Mouse (Mus musculus) liver, embryonic 12.5 days (tissue): Measurements from ENCODE around the gene Lrch4. TPM values are rescaled to one million over a fixed set of nuclear protein-coding genes. Genes with fewer than 3 reads are reported as not detected.

Experiments
- ATAC-seq: fragments of 200-750 bp; cut with Nextera tagmentation; 2 replicates; pipeline ENCODE4 v1.8.0; 2017; ENCODE audit warnings: moderate number of reproducible peaks, mild to moderate bottlenecking, moderate library complexity
- H3K27ac ChIP-seq: fragments of 300-500 bp; sonication (generic); 2 replicates; pipeline ENCODE4 v1.5.1; 2016; ENCODE audit warnings: mild to moderate bottlenecking
- H3K27me3 ChIP-seq: fragments of 300-500 bp; sonication (generic); replicated peaks from 2 replicates; pipeline ENCODE4 v1.6.1; 2016; ENCODE audit warnings: mild to moderate bottlenecking, moderate library complexity
- H3K36me3 ChIP-seq: fragments of 300-500 bp; sonication (generic); 2 replicates; pipeline ENCODE4 v1.6.1; 2016; ENCODE audit warnings: mild to moderate bottlenecking, moderate library complexity
- H3K4me1 ChIP-seq: fragments of 300-500 bp; sonication (generic); 2 replicates; pipeline ENCODE4 v1.6.1; 2016
- H3K4me2 ChIP-seq: fragments of 300-500 bp; sonication (generic); 2 replicates; pipeline ENCODE4 v1.6.1; 2016; ENCODE audit warnings: mild to moderate bottlenecking, moderate library complexity
- H3K4me3 ChIP-seq: fragments of 300-500 bp; sonication (generic); 2 replicates; pipeline ENCODE4 v1.5.1; 2016; ENCODE audit warnings: mild to moderate bottlenecking, moderate library complexity
- H3K9ac ChIP-seq: fragments of 300-500 bp; sonication (generic); 2 replicates; pipeline ENCODE4 v1.6.1; 2016; ENCODE audit warnings: mild to moderate bottlenecking, moderate library complexity
- H3K9me3 ChIP-seq: fragments of 300-500 bp; sonication (generic); replicated peaks from 2 replicates; pipeline ENCODE4 v1.6.1; 2016; ENCODE audit warnings: mild to moderate bottlenecking, moderate library complexity
- WGBS: fragments of 180-500 bp; shearing (Covaris S2); methylation state at CpG from one replicate; pipeline ENCODE4 v1.1.7; 2016; ENCODE audit not compliant: insufficient replicate concordance; 5-methylcytosine and 5-hydroxymethylcytosine counted together
- polyA plus RNA-seq: library from polyadenylated mRNA; unstranded; fragments of >200 nt; fragmentation: Nextera tagmentation; extraction: Ambion mirVana; gene quantifications from 2 replicates; pipeline ENCODE4 v1.2.1, GENCODE M21; 2016

Gene Lrch4
- polyA plus RNA-seq, 1 experiment from 2014 or later = 33.4 TPM

DNA sequence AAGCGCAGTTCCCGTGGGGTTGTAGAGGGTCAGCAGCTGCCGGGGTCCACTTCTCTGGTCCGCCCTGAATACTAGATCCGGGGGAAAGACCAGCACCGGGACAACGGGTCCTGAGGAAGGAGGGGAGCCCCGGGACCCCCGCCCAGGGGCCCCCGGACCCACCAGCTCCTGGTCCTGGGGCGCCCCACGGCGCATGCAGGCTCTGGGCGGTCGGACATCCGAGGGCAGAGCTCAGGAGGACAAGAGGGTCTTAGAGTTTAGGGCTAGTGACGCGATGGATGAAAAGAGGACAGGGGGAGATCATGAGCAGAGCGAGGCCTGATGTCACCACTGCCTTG is 28.7 kb upstream of the Lrch4 start:
- Histone ChIP-seq H3K4me2 (peak overlapping the region; percentile 96), H3K36me3 (peaks cover 16% of the 10 kb centered on the region), H3K27ac (peak overlapping the region; percentile 79), H3K9me3 (no peaks in the 10 kb centered on the region), H3K9ac (peak overlapping the region; percentile 85), H3K27me3 (no peaks in the 10 kb centered on the region), H3K4me3 (peak overlapping the region; percentile 78), H3K4me1 (peaks cover 78% of the 10 kb centered on the region)
- ATAC-seq = peak; percentile 52
- WGBS = 2% methylated on average over 19 of the region's 19 CpGs

DNA sequence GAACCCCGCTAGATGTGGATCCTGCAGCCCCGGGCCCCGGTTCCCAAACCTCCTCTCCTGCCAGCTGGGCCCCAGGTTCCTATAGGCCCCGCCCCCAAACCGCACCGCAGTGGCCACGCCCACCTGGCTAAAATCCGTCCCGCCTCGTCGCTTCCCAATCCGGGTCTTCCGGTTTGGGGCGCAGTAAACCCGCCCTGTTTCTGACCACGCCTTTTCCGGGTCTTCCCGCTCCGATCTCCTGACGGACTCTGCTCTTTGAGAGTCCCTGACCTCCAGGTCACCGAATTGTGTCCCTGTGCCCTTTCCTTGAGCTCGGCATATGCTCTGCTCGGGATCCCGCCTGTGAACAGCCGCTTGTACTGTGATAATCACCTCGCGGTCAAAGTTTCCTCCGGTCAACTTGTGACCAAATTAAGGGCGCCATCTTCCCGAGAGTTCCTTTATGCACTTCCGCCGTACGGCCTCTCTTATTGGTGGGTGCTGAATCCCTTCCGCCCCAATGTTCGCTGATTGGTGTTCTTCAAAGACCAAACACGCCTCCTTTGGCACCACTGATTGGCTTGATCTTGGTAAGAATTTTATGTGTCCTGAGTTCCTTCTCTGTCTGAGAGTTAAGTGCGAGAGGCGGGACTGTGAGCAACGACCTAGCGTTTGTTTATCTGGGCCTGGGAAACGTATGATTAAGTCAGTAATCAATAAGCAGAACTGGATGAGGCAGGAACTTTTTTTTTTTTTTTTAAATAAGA is 28.1 kb upstream of the Lrch4 start, which contains the start of gene Mospd3:
TSS of gene Mospd3 (minus strand) at position 440 of the 746 bp plus-strand sequence.
- Histone ChIP-seq H3K9ac (peak within 1 kb of the TSS; percentile 85), H3K4me1 (peaks cover 83% of the 10 kb centered on the region), H3K9me3 (no peaks in the 10 kb centered on the region), H3K4me3 (peak within 1 kb of the TSS; percentile 78), H3K27ac (peak within 1 kb of the TSS; percentile 94), H3K36me3 (peaks cover 20% of the 10 kb centered on the region), H3K27me3 (no peaks in the 10 kb centered on the region), H3K4me2 (peak within 1 kb of the TSS; percentile 96)
- ATAC-seq = peak; percentile 94
- WGBS = under 1% methylated on average over 41 of the region's 41 CpGs

DNA sequence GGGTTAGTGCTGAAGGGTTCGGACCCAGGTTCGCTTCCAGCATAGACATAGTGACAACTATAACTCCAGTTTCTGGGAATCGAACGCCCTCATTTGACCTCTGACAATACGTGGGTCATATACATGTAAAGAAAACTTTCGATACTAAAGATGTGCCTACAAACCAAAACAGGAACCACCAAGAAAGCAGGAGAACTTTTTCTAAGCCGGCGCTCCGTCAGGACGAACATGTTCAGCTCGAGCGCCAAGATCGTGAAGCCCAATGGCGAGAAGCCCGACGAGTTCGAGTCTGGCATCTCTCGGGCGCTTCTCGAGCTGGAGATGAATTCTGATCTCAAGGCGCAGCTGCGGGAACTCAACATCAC is 27.6 kb upstream of the Lrch4 start:
- H3K4me1 ChIP-seq = peaks cover 87% of the 10 kb centered on the region
- H3K27me3 ChIP-seq = no peaks in the 10 kb centered on the region
- under 1% methylated on average over 22 of the region's 22 CpGs for WGBS

DNA sequence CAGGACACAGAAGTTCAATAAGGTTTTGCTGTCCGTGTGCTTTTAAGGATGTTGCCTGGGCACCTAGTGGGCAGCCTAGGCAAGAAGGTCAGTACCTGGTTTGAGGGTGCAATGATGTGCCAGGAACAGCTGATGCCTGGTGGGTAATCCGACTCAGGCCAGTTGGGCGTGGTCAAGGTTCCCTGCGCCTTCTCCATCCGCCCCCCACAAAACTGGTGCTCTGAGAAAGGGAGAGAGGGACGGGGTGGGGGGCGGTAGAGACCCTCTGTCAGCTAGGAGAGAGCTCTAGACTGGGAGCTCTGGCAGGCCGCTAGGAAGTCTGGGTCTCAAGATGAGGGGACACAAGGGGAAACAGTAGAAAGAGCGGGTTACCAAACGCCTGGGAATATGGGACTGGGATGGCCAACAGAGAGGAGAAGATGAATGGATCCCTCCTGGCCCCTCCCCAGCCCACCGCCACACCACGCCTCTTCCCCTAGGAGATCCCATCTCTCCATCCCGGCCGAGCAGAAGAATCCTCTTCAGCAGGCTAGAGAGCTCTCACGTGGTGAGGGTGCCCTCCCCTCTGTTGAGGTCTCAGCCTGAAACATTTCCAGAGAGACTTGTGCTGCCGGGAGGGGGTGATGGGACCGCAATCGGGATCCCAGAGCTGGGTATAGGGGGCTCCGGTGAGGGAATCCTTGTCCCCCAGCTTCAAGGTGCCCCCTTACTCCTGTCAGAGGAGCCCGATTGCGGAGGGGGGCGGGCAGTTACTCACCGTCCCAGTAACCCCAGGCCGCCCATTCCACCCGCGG is 20.9 kb upstream of the Lrch4 start:
- H3K27me3 ChIP-seq = peaks cover 30% of the 10 kb centered on the region
- H3K4me2 ChIP-seq = peak overlapping the region; percentile 4
- 33% methylated on average over 26 of the region's 26 CpGs for WGBS
- H3K27ac ChIP-seq = no peak overlapping the region
- H3K4me1 ChIP-seq = peaks cover 76% of the 10 kb centered on the region
- H3K36me3 ChIP-seq = peaks cover 20% of the 10 kb centered on the region
- H3K4me3 ChIP-seq = no peak overlapping the region
- ATAC-seq = no peak
- H3K9me3 ChIP-seq = no peaks in the 10 kb centered on the region
- H3K9ac ChIP-seq = no peak overlapping the region

More for the DNA sequence above, 27.6 kb upstream of the Lrch4 start:
- H3K27ac ChIP-seq = peak overlapping the region; percentile 94
- peak overlapping the region; percentile 73 for H3K9ac ChIP-seq
- peaks cover 24% of the 10 kb centered on the region for H3K36me3 ChIP-seq
- no peaks in the 10 kb centered on the region for H3K9me3 ChIP-seq
- peak overlapping the region; percentile 78 for H3K4me3 ChIP-seq
- no peak for ATAC-seq
- peak overlapping the region; percentile 96 for H3K4me2 ChIP-seq

DNA sequence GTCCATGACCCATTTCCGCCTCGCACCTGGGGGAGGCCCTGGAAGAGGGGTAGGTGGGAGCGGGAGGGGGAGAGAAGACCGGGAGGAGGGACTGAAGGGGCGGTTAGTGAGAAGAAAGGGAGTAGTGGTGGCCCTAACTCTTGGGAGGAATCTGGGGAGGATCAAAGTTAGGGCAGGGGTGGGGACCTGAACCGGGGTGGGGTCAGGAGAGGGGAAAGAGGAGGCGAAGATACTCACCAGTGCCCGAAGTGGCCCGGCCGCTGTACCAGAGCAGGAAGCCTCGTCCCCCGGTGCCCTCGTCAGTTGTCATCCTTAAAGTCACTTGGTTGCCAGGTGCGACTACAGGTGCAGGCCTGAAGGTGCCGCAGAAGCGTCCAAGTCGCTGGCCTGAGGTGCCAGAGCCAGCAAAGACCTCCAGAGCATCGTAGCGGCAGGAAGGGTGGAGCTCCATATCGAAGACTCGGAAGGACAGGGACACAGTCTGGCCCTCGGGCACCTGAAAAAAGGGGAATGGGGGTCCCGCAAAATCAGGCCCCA is 20.2 kb upstream of the Lrch4 start:
- H3K4me1 ChIP-seq = peaks cover 76% of the 10 kb centered on the region
- no peak overlapping the region for H3K27ac ChIP-seq
- H3K36me3 ChIP-seq = peaks cover 20% of the 10 kb centered on the region
- no peak overlapping the region for H3K4me3 ChIP-seq
- no peak overlapping the region for H3K9ac ChIP-seq
- peaks cover 30% of the 10 kb centered on the region for H3K27me3 ChIP-seq
- H3K4me2 ChIP-seq = peak overlapping the region; percentile 4
- no peak for ATAC-seq
- WGBS = 38% methylated on average over 23 of the region's 23 CpGs
- no peaks in the 10 kb centered on the region for H3K9me3 ChIP-seq

DNA sequence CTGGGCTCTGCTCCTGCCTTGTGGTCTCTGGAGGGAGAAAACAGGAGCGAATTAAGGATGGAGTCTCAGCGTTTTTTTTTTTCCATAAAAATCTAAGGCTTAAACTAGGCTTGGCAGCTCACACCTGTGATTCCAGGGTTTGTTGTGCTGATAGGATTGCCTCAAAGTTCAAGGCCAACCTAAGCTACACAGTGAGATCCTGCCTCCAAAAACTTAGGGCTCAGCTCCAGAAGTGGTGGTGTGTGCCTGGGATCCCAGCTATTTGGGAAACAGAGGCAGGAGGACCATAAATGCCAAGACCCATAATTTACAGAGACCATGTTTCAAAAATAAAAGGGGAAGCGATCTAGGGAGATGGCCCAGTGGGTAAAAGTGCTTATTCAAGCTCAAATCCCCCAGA is 19.6 kb upstream of the Lrch4 start:
- no peak overlapping the region for H3K27ac ChIP-seq
- H3K27me3 ChIP-seq = peaks cover 30% of the 10 kb centered on the region
- H3K36me3 ChIP-seq = peaks cover 20% of the 10 kb centered on the region
- no peak overlapping the region for H3K4me3 ChIP-seq
- no peak overlapping the region for H3K4me2 ChIP-seq
- 56% methylated on average over 3 of the region's 3 CpGs for WGBS
- H3K4me1 ChIP-seq = peaks cover 72% of the 10 kb centered on the region
- H3K9me3 ChIP-seq = no peaks in the 10 kb centered on the region
- ATAC-seq = no peak
- H3K9ac ChIP-seq = no peak overlapping the region

DNA sequence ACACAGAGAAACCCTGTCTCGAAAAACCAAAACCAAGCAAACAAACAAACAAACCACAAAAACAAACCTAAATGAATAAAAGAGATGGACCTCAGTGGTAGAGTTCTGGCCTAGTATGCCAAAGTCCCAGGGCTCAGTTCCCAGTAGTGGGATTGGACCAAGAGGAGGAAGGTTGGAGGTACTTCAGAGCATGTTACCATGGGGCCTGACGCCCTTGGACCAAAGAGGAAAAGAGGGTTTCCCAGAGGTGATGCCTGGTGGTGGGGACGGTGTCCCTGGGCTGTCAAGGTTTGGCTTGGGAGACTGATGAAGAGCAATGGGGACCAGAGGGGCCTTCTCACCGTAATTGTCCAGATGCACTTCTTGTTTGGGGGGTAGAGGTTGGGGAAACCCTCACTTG is 18.9 kb upstream of the Lrch4 start:
- WGBS = 63% methylated on average over 4 of the region's 4 CpGs
- Histone ChIP-seq H3K4me1 (peaks cover 65% of the 10 kb centered on the region), H3K27ac (no peak overlapping the region), H3K4me2 (peak overlapping the region; percentile 39), H3K9me3 (no peaks in the 10 kb centered on the region), H3K27me3 (peaks cover 30% of the 10 kb centered on the region), H3K36me3 (peaks cover 20% of the 10 kb centered on the region), H3K4me3 (peak overlapping the region; percentile 7; the same call in 1 of the 2 replicates), H3K9ac (no peak overlapping the region)
- no peak for ATAC-seq

DNA sequence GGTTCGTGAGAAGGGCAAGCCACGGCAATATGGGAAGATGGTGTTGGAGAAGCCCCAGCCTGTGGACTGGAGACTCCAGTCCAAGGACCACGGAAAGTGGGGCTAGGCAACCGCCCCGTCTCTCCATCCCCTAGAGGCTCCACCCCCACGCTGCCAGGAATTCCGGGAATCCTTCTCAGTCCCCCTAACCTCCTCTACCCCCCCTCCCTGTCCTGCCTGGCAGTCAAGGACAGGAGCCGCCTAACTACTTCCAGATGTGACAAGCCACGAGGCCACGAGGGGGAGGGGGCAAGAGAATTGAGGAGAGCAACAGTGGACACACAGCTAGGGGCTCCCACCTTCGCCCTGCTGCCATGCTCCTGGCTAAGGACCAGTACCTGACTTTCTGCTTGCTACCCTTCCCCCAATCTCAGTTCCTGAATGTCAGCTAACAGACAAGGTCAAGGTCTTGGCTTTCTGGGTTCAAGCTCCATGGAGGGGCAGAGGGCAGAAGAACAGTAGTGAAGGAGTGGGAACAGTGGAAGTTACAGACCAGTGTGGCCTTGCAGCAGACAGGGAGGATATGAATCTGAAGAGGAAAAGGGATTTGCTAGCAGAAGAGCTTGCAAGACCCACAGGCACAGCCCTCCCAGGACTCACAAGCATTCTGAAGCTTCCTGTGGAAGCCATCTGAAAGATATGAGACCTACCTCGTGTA is 18.2 kb upstream of the Lrch4 start:
- 33% methylated on average over 12 of the region's 12 CpGs for WGBS
- peaks cover 17% of the 10 kb centered on the region for H3K36me3 ChIP-seq
- ATAC-seq = no peak
- peak overlapping the region; percentile 7 for H3K4me3 ChIP-seq
- H3K4me1 ChIP-seq = peaks cover 58% of the 10 kb centered on the region
- H3K27ac ChIP-seq = peak overlapping the region; percentile 59
- H3K27me3 ChIP-seq = peaks cover 30% of the 10 kb centered on the region
- H3K9ac ChIP-seq = 0 out of 2 replicates have a peak overlapping the region, but pooled peaks have one; percentile 2
- H3K9me3 ChIP-seq = no peaks in the 10 kb centered on the region
- H3K4me2 ChIP-seq = peak overlapping the region; percentile 39

DNA sequence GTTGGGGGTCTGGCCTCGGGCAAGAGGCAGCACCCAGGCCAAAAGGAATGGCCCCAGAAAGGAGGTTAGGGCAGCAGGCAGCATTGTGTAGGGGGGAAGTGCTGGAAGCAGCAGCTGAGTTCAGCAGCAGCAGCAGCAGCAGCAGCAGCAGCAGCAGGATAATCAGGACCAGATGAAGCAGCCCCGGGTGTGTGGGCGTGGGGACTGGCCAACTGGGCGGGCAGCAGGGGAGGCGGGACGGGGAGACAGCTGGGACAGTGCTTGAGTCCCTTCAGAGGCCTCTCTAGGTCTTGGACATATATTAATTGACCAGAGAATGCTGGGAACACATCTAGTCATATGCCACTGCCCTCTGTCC is 17.7 kb upstream of the Lrch4 start:
- Histone ChIP-seq H3K27me3 (peaks cover 30% of the 10 kb centered on the region), H3K4me1 (peaks cover 53% of the 10 kb centered on the region), H3K4me2 (peak overlapping the region; percentile 39), H3K9ac (0 out of 2 replicates have a peak overlapping the region, but pooled peaks have one; percentile 2), H3K36me3 (peaks cover 12% of the 10 kb centered on the region), H3K9me3 (no peaks in the 10 kb centered on the region), H3K27ac (peak overlapping the region; percentile 59), H3K4me3 (peak overlapping the region; percentile 7)
- no peak for ATAC-seq
- WGBS = 20% methylated on average over 6 of the region's 6 CpGs

DNA sequence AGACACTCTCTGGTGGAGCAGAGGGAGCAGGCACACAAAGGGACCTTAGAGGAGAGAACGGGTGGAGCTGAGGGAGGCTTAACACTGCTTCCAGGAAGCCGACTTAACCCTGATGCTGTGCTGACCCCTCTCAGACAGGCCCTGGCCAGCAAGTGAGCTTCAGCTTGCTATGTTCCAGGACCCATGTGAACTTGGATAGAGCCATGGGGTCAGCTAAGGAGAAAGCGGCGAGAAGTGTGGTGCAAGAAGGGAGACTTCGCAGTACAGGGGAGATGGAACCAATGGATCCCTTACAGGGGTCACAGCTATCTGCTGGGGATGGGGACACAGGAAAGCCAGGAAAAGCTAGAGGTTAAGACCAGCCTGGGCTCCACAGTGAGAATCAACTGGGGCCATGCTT is 15.8 kb upstream of the Lrch4 start:
- H3K36me3 ChIP-seq = no peaks in the 10 kb centered on the region
- H3K9ac ChIP-seq = no peak overlapping the region
- peaks cover 33% of the 10 kb centered on the region for H3K27me3 ChIP-seq
- H3K9me3 ChIP-seq = no peaks in the 10 kb centered on the region
- H3K4me1 ChIP-seq = peaks cover 53% of the 10 kb centered on the region
- no peak overlapping the region for H3K4me2 ChIP-seq
- no peak overlapping the region for H3K27ac ChIP-seq
- no peak for ATAC-seq
- H3K4me3 ChIP-seq = no peak overlapping the region
- WGBS = 74% methylated on average over 5 of the region's 5 CpGs

DNA sequence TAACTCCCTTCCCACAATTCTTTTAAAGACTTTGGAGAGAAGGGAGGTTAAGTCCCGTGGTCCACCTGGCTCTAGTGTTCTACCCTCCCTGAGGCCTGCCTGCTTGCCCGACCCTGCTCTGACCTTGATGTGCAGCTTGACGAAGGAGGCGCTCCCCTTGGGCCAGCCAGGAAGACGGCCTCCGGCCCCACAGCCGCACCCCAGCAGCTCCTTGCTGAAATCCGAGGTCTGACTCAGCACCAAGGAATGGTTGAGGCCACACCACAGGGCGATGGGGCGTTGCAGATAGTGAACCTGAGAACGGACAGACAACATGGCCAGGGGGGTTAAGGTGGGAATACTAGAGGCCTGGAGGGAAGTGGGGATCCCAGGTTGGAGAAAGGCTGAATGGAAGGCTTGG is 15.4 kb upstream of the Lrch4 start, which contains the start of gene Pcolce:
TSS of gene Pcolce (minus strand) at position 235 of the 400 bp plus-strand sequence.
- 41% methylated on average over 11 of the region's 11 CpGs for WGBS
- no peak for ATAC-seq

More for the DNA sequence above, 15.4 kb upstream of the Lrch4 start, which contains the start of gene Pcolce:
- no peaks in the 10 kb centered on the region for H3K36me3 ChIP-seq
- H3K9ac ChIP-seq = no peak within 1 kb of the TSS
- H3K27ac ChIP-seq = no peak within 1 kb of the TSS
- H3K27me3 ChIP-seq = peaks cover 33% of the 10 kb centered on the region
- no peak within 1 kb of the TSS for H3K4me3 ChIP-seq
- no peaks in the 10 kb centered on the region for H3K9me3 ChIP-seq
- no peak within 1 kb of the TSS for H3K4me2 ChIP-seq
- peaks cover 48% of the 10 kb centered on the region for H3K4me1 ChIP-seq
